Comparison of ENCODE assay signal across 25 mouse cellular contexts in the genomic region with DNA sequence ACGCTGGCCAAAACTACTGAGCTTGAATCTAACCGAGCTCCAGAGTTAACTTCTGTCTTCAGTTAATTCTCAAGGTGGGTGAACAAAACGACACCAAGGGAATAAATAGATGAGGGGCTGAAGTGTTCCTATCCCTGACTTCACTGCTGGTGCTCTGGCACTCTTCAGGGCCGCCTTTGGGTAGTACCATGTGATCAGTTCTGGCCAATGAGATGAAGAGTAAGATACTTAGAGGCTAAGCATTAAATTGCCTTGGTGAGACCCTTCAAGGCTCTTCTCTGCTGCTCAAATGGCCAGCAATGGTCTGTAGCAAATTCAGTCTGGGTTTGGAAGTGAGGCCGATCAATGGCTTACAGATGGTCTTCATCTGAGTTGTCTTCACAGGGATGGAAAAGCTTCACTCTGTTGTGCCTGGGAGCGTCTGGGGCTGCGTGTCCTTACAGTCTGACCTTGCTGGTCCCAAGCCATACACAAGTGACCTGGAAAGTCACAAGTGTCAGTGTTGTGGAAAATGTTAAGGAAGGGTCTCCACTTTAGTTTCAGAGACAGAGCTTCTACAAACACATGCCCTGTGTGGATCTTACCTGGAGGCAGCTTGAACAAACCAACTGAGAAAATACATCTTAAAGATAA. TPM values are rescaled to one million over a fixed set of nuclear protein-coding genes. Genes with fewer than 3 reads are reported as not detected.
"Had no signal": no experiment of that assay in that cellular context is flagged by ENCODE, and none has a peak within 500 bp of the region (broad histone marks: within the 10 kb centered on the region; RNA-seq: fewer than 3 reads in every experiment).

No protein-coding gene starts in this region.

- ATAC-seq: midbrain, embryonic 13.5 days had no signal

- H3K4me1 ChIP-seq: limb, embryonic 10.5 days; limb, embryonic 13.5 days; liver, embryonic 13.5 days; stomach, embryonic 15.5 days had no signal

- H3K9ac ChIP-seq: limb, embryonic 13.5 days; liver, embryonic 13.5 days; midbrain, embryonic 13.5 days; stomach, embryonic 15.5 days had no signal

- H3K27ac ChIP-seq: limb, embryonic 10.5 days; limb, embryonic 13.5 days; liver, embryonic 13.5 days; macrophage; midbrain, embryonic 13.5 days; stomach, embryonic 15.5 days had no signal

- DNase-seq: kidney, adult 18-20 months; kidney, adult 9 months; kidney, postnatal 14 days; kidney, postnatal 4 days; layer of hippocampus, adult 9-11 months; liver; liver, embryonic 13.5 days; lung, adult 2 months; right cerebral cortex, adult 18-20 months; right cerebral cortex, postnatal 14 days; right cerebral cortex, postnatal 4 days; thymus, postnatal 25 days had no signal

- H3K4me2 ChIP-seq: limb, embryonic 13.5 days; liver, embryonic 13.5 days; midbrain, embryonic 13.5 days; stomach, embryonic 15.5 days had no signal

- H3K9me3 ChIP-seq: limb, embryonic 10.5 days; limb, embryonic 13.5 days; liver, embryonic 13.5 days; midbrain, embryonic 13.5 days; stomach, embryonic 15.5 days had no signal

- H3K27me3 ChIP-seq: limb, embryonic 13.5 days; stomach, embryonic 15.5 days had no signal

- H3K4me3 ChIP-seq: limb, embryonic 10.5 days; limb, embryonic 13.5 days; liver, embryonic 13.5 days; midbrain, embryonic 13.5 days; stomach, embryonic 15.5 days had no signal

- H3K36me3 ChIP-seq: liver, embryonic 13.5 days; stomach, embryonic 15.5 days had no signal

RNA-seq across cellular contexts. Expression of a gene that starts 26.0 kb away (rescaled TPM):
- total RNA-seq: layer of hippocampus, adult 18-20 months; layer of hippocampus, postnatal 25 days; left cerebral cortex, adult 18-20 months; left cerebral cortex, postnatal 25 days; megakaryocyte, adult 5-6 weeks; midbrain, postnatal 0 days had no signal
- polyA plus RNA-seq: limb, embryonic 10.5 days; limb, embryonic 13.5 days; liver, embryonic 13.5 days; macrophage; midbrain, postnatal 0 days; neural tube, embryonic 11.5 days; neural tube, embryonic 14.5 days had no signal
